Mouse (Mus musculus) lung, adult 18-20 months (tissue): ENCODE measurements at regions not wholly inside any gene's neighbourhood (a gene's known extent, or its start where the extent isn't known, plus 50 kb on each side); places are given as distances from the start of the nearest gene placed in this dataset.

Experiments used
- DNase-seq, 2 experiments: peaks; one replicate each; pipeline ENCODE4 v3.0.0; 2022; ENCODE audit warnings: mixed read lengths in 2 of 2

GRCm38 (mm10) chr3:123952121-123952520 lies 261.5 kb upstream of the Ndst3 start:
- DNase-seq: no peak

GRCm38 (mm10) chr3:123967373-123967772 lies 276.7 kb upstream of the Ndst3 start:
- no peak for DNase-seq

GRCm38 (mm10) chr3:123972367-123972766 lies 281.7 kb upstream of the Ndst3 start:
- DNase-seq: no peak

GRCm38 (mm10) chr3:123973806-123974576 lies 283.3 kb upstream of the Ndst3 start:
- no peak for DNase-seq

GRCm38 (mm10) chr3:123976475-123976874 lies 285.8 kb upstream of the Ndst3 start:
- DNase-seq: no peak

- no peak for DNase-seq
These were observed 286.5 kb upstream of the Ndst3 start for GRCm38 (mm10) chr3:123977168-123977567.

GRCm38 (mm10) chr3:123983045-123983444 lies 292.4 kb upstream of the Ndst3 start:
- DNase-seq: no peak

GRCm38 (mm10) chr3:123983530-123983929 lies 292.9 kb upstream of the Ndst3 start:
- DNase-seq: no peak

- no peak for DNase-seq
These were observed 293.4 kb upstream of the Ndst3 start for GRCm38 (mm10) chr3:123984028-123984427.

- no peak for DNase-seq
These were observed 309.4 kb upstream of the Ndst3 start for GRCm38 (mm10) chr3:123999957-124000616.

GRCm38 (mm10) chr3:124000883-124001282 lies 310.2 kb upstream of the Ndst3 start:
- no peak for DNase-seq

- no peak for DNase-seq
These were observed 309.0 kb upstream of the Tram1l1 start for GRCm38 (mm10) chr3:124011685-124012084.

GRCm38 (mm10) chr3:124018618-124019017 lies 302.0 kb upstream of the Tram1l1 start:
- no peak for DNase-seq

GRCm38 (mm10) chr3:124026188-124026587 lies 294.5 kb upstream of the Tram1l1 start:
- no peak for DNase-seq

- DNase-seq: no peak
These were observed 253.6 kb upstream of the Tram1l1 start for GRCm38 (mm10) chr3:124067061-124067460.

- DNase-seq: no peak
These were observed 253.1 kb upstream of the Tram1l1 start for GRCm38 (mm10) chr3:124067538-124067937.

GRCm38 (mm10) chr3:124067971-124068370 lies 252.7 kb upstream of the Tram1l1 start:
- no peak for DNase-seq

GRCm38 (mm10) chr3:124069182-124069581 lies 251.5 kb upstream of the Tram1l1 start:
- no peak for DNase-seq

GRCm38 (mm10) chr3:124075974-124076606 lies 244.6 kb upstream of the Tram1l1 start:
- no peak for DNase-seq

GRCm38 (mm10) chr3:124092404-124093121 lies 228.1 kb upstream of the Tram1l1 start:
- DNase-seq: no peak

GRCm38 (mm10) chr3:124113995-124114394 lies 206.7 kb upstream of the Tram1l1 start:
- DNase-seq: no peak

- no peak for DNase-seq
These were observed 164.4 kb upstream of the Tram1l1 start for GRCm38 (mm10) chr3:124156255-124156654.
